Mouse (Mus musculus): ENCODE results near the gene Stk32c.

DNA sequence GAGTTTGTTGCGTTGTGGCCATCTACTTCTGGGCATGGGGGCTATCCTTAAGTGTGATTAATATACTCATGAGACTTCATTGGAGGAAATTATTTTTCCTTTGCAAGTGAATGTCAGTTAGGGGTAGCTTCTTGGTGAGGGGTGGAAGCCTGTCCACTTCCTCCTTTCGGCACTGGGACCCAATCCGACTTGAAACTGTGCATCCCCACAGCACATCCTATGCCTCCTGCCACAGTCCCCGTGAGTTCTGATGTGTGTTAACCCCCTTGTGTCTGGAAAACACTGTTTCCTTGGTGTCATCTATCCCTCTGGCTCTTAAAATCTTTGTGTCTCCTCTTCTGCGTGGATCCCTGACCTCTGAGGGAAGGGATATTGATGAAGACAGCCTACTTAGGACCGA is 11.9 kb downstream of the Stk32c start:
- TF ChIP-seq GATA1 (IDR thresholded peaks at IDR 0.05; ENCODE audit: low read length) = no peak
- TF ChIP-seq TAL1 (IDR thresholded peaks at IDR 0.05; ENCODE audit: low read length) = no peak
